Mouse (Mus musculus): ENCODE results near the gene Snrpd2. TPM values are rescaled to one million over a fixed set of nuclear protein-coding genes. Genes with fewer than 3 reads are reported as not detected.

The Snrpd2 gene
- polyA plus RNA-seq, 1 experiment from 2014 or later = 136 TPM

DNA sequence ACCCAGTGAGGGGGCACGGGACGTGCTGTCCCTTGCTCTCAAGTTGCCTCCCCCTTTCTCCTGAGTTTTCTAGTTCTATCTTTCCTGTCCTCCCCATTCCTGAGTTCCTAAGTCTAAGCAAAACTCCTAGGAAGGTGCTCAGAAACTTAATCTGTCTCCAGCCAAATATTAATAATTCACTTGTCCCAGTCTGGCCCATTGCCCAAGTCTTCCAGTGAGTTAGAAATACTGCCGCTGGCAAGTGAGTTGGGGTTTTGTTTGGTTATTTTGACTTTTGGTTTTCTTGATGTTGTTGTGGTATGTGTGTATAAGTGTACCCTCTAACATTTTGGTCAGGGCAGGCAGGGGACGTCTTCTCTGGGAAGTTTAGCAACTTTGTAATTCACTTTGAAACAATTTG lies 27.8 kb upstream of the Snrpd2 start:
- no peak overlapping the region for H3K27ac ChIP-seq (ENCODE audit: low read length)
- WGBS = 90% methylated on average over 4 of the region's 4 CpGs
- no peaks in the 10 kb centered on the region for H3K36me3 ChIP-seq (ENCODE audit: control insufficient read depth, insufficient read depth, low read length)
- no peaks in the 10 kb centered on the region for H3K9me3 ChIP-seq (replicated peaks; ENCODE audit: control insufficient read depth, low read length)
- H3K27me3 ChIP-seq (ENCODE audit: control insufficient read depth, insufficient read depth, low read length) = no peaks in the 10 kb centered on the region
- H3K4me2 ChIP-seq (ENCODE audit: low read depth, low read length) = no peak overlapping the region
- no peak overlapping the region for H3K4me3 ChIP-seq (replicated peaks; ENCODE audit: low read length)
- H3K9ac ChIP-seq (ENCODE audit: low read length) = no peak overlapping the region
- peaks cover 19% of the 10 kb centered on the region; the same call in 1 of the 2 replicates for H3K4me1 ChIP-seq (ENCODE audit: control insufficient read depth, insufficient read depth, low read length)
- ATAC-seq (ENCODE audit: insufficient read depth, low FRiP score) = no peak

DNA sequence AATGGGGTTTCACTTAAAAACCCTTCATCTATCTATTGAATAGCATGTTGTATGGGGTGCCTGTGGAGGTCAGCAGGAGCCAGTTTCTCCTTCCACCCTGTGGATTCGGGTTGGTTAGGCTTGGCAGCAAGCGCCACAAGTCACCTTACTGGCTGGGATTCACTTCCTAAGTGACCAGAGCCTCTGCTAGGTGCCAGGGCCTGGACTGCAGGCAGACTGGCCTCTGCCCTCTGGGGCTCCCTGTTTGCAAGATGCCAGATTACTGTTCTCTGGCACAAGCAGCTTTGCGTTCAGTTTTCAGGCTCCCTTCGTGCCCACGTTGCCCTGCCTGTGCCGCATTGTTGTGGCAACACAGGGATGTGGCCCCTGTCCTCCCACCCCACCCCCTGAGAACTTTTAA lies 24.8 kb upstream of the Snrpd2 start:
- Histone ChIP-seq H3K27me3 (ENCODE audit: control insufficient read depth, insufficient read depth, low read length) (no peaks in the 10 kb centered on the region), H3K9me3 (replicated peaks; ENCODE audit: control insufficient read depth, low read length) (no peaks in the 10 kb centered on the region), H3K4me3 (replicated peaks; ENCODE audit: low read length) (no peak overlapping the region), H3K36me3 (ENCODE audit: control insufficient read depth, insufficient read depth, low read length) (no peaks in the 10 kb centered on the region), H3K9ac (ENCODE audit: low read length) (no peak overlapping the region), H3K27ac (ENCODE audit: low read length) (no peak overlapping the region), H3K4me1 (ENCODE audit: control insufficient read depth, insufficient read depth, low read length) (peaks cover 13% of the 10 kb centered on the region; the same call in 1 of the 2 replicates), H3K4me2 (ENCODE audit: low read depth, low read length) (no peak overlapping the region)
- WGBS = 80% methylated on average over 6 of the region's 6 CpGs
- ATAC-seq (ENCODE audit: insufficient read depth, low FRiP score) = no peak

DNA sequence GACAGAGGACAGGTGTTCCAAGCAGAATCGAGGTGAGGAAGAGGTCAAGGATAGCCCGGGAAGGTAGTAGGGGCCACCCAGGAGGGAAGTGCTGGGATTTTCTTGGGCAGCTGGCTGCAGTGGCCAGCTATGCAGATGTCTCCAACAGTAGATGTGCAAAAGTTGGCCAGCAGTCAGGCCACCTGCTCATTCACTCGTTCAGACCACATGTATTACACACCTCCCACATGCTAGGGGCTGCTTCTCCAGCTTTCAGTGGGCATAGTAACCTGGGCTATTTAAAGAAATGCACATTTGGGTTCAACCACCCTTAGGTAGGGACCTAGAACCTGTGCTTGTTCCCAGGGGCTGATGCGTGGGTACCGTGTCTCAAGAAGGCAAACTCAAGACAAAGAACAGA lies 21.8 kb upstream of the Snrpd2 start:
- Histone ChIP-seq H3K9me3 (replicated peaks; ENCODE audit: control insufficient read depth, low read length) (no peaks in the 10 kb centered on the region), H3K9ac (ENCODE audit: low read length) (no peak overlapping the region), H3K36me3 (ENCODE audit: control insufficient read depth, insufficient read depth, low read length) (no peaks in the 10 kb centered on the region), H3K4me2 (ENCODE audit: low read depth, low read length) (no peak overlapping the region), H3K27ac (ENCODE audit: low read length) (no peak overlapping the region), H3K4me1 (ENCODE audit: control insufficient read depth, insufficient read depth, low read length) (peaks cover 10% of the 10 kb centered on the region), H3K27me3 (ENCODE audit: control insufficient read depth, insufficient read depth, low read length) (no peaks in the 10 kb centered on the region), H3K4me3 (replicated peaks; ENCODE audit: low read length) (no peak overlapping the region)
- WGBS = 77% methylated on average over 5 of the region's 5 CpGs
- ATAC-seq (ENCODE audit: insufficient read depth, low FRiP score) = no peak

DNA sequence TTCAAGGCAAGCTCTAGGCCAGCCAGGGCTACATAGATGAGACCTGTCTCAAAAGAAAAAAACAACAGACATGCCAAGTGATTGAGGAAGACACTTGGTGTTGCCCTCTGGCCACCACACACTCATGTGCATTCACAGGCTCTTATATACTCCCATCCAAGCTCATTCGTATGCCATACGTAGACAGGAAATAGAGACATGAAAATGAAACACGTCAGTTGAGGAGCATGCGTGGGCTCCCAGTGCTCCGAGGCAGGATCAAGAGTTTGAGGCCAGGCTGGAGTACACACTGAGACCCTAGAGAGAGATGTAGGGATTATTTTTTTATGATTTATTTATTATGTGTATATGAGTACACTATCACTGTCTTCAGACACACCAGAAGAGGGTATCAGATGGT lies 20.1 kb upstream of the Snrpd2 start:
- no peak overlapping the region for H3K4me2 ChIP-seq (ENCODE audit: low read depth, low read length)
- H3K27ac ChIP-seq (ENCODE audit: low read length) = no peak overlapping the region
- H3K4me3 ChIP-seq (replicated peaks; ENCODE audit: low read length) = no peak overlapping the region
- H3K36me3 ChIP-seq (ENCODE audit: control insufficient read depth, insufficient read depth, low read length) = no peaks in the 10 kb centered on the region
- H3K4me1 ChIP-seq (ENCODE audit: control insufficient read depth, insufficient read depth, low read length) = peaks cover 10% of the 10 kb centered on the region
- 92% methylated on average over 5 of the region's 5 CpGs for WGBS
- H3K27me3 ChIP-seq (ENCODE audit: control insufficient read depth, insufficient read depth, low read length) = no peaks in the 10 kb centered on the region
- H3K9me3 ChIP-seq (replicated peaks; ENCODE audit: control insufficient read depth, low read length) = no peaks in the 10 kb centered on the region
- ATAC-seq (ENCODE audit: insufficient read depth, low FRiP score) = no peak
- H3K9ac ChIP-seq (ENCODE audit: low read length) = no peak overlapping the region

DNA sequence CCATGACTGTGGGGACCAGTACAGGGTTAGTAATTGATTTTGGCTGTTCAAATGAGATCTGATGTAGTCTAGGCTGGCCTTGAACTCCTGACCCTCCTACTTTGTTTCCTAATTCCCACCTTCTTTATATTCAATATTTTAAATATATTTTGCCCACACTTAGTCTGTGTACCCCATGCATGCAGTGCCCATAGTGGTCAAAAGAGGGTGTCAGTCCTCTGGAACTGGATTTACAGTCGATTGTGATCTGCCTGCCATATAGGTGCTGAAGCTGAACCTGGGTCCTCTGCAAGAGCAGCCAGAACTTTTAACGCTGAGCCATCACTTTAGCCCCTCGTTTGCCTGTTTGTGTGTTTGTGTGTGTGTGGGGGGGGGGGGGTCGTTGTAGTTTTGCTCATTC lies 18.9 kb upstream of the Snrpd2 start:
- ATAC-seq (ENCODE audit: insufficient read depth, low FRiP score) = no peak
- H3K4me2 ChIP-seq (ENCODE audit: low read depth, low read length) = peak overlapping the region; percentile 56
- peak overlapping the region; percentile 91 for H3K27ac ChIP-seq (ENCODE audit: low read length)
- H3K9ac ChIP-seq (ENCODE audit: low read length) = peak overlapping the region; percentile 65; the same call in 1 of the 2 replicates
- H3K27me3 ChIP-seq (ENCODE audit: control insufficient read depth, insufficient read depth, low read length) = no peaks in the 10 kb centered on the region
- H3K4me1 ChIP-seq (ENCODE audit: control insufficient read depth, insufficient read depth, low read length) = peaks cover 10% of the 10 kb centered on the region
- H3K4me3 ChIP-seq (replicated peaks; ENCODE audit: low read length) = peak overlapping the region; percentile 46
- no peaks in the 10 kb centered on the region; the same call in 1 of the 2 replicates for H3K36me3 ChIP-seq (ENCODE audit: control insufficient read depth, insufficient read depth, low read length)
- no peaks in the 10 kb centered on the region for H3K9me3 ChIP-seq (replicated peaks; ENCODE audit: control insufficient read depth, low read length)
- WGBS = 35% methylated on average over 4 of the region's 4 CpGs

DNA sequence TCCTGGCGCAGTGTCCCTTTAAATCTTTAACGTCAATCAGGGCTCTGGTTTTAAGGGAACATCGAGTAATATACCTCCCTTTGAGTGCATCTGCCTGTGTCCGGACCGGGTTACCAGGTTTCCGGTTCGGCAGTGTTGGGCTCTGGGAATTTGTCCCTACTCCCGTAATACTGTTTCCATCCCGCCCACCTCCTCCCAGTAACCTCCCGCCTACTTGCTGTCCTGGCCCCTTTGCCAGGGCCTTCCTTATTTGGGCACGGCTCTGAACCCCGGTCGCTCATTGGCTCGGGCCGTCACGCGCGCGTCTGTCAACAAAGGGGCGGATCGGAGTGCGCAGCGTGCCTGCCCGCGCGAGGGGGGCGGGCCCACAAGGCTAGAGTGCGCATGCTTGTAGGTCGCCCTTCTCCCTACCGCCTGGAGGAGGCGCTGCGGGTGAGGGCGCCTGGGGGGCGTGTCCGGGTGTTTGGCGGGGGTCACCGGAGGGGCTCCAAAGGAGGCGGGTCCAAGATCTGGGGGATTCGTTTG lies 18.1 kb upstream of the Snrpd2 start:
- under 1% methylated on average over 39 of the region's 39 CpGs for WGBS
- H3K9me3 ChIP-seq (replicated peaks; ENCODE audit: control insufficient read depth, low read length) = no peaks in the 10 kb centered on the region
- peak overlapping the region; percentile 91 for H3K27ac ChIP-seq (ENCODE audit: low read length)
- H3K4me3 ChIP-seq (replicated peaks; ENCODE audit: low read length) = peak overlapping the region; percentile 46
- ATAC-seq (ENCODE audit: insufficient read depth, low FRiP score) = peak; percentile 99
- H3K4me1 ChIP-seq (ENCODE audit: control insufficient read depth, insufficient read depth, low read length) = peaks cover 10% of the 10 kb centered on the region
- peak overlapping the region; percentile 56 for H3K4me2 ChIP-seq (ENCODE audit: low read depth, low read length)
- peak overlapping the region; percentile 65 for H3K9ac ChIP-seq (ENCODE audit: low read length)
- peaks cover 4% of the 10 kb centered on the region for H3K36me3 ChIP-seq (ENCODE audit: control insufficient read depth, insufficient read depth, low read length)
- no peaks in the 10 kb centered on the region for H3K27me3 ChIP-seq (ENCODE audit: control insufficient read depth, insufficient read depth, low read length)

DNA sequence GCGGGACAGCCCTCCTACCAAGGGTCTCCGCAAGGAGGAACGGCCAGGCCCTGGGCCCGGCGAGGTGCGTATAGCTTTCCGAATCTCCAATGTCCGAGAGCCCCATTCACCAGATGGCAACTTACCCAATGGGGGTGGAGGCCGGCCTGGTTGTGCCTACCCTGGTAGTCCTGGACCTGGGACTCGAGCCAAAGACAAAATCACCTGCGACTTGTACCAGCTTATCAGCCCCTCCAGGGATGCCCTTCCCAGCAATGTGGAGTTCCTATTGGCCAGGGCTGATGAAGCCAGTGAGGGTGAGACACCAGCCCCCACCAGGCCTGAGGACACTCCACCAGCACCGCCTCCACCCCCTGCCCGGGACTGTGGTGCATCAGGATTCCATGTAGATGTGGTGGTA lies 13.4 kb upstream of the Snrpd2 start:
- Histone ChIP-seq H3K9me3 (replicated peaks; ENCODE audit: control insufficient read depth, low read length) (no peaks in the 10 kb centered on the region), H3K4me3 (replicated peaks; ENCODE audit: low read length) (no peak overlapping the region), H3K9ac (ENCODE audit: low read length) (no peak overlapping the region), H3K36me3 (ENCODE audit: control insufficient read depth, insufficient read depth, low read length) (peaks cover 26% of the 10 kb centered on the region), H3K27me3 (ENCODE audit: control insufficient read depth, insufficient read depth, low read length) (no peaks in the 10 kb centered on the region), H3K4me2 (ENCODE audit: low read depth, low read length) (no peak overlapping the region), H3K4me1 (ENCODE audit: control insufficient read depth, insufficient read depth, low read length) (peaks cover 4% of the 10 kb centered on the region; the same call in 1 of the 2 replicates), H3K27ac (ENCODE audit: low read length) (no peak overlapping the region)
- WGBS = 95% methylated on average over 13 of the region's 13 CpGs
- no peak for ATAC-seq (ENCODE audit: insufficient read depth, low FRiP score)

DNA sequence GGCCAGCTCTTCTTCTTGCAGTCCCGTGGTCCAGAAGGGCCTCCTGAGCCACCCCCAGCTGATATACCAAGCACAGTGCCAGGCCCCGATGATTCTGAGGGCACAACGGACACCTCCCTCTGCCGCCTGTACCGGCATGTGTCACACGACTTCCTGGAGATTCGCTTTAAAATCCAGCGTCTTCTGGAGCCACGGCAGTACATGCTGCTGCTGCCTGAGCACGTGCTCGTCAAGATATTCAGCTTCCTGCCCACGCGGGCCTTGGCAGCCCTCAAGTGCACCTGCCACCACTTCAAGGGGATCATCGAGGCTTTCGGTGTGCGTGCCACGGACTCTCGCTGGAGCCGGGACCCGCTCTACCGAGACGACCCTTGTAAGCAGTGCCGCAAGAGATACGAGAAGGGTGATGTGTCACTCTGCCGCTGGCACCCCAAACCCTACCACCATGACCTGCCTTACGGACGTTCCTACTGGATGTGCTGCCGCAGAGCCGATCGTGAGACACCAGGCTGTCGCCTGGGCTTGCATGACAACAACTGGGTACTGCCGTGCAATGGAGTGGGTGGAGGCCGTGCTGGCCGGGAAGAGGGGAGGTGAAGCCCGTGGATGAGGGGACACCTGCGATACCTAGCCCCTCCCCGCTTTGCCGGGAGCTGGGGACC lies 12.7 kb upstream of the Snrpd2 start:
- no peak overlapping the region for H3K27ac ChIP-seq (ENCODE audit: low read length)
- 91% methylated on average over 38 of the region's 38 CpGs for WGBS
- no peak overlapping the region for H3K4me3 ChIP-seq (replicated peaks; ENCODE audit: low read length)
- peaks cover 26% of the 10 kb centered on the region for H3K36me3 ChIP-seq (ENCODE audit: control insufficient read depth, insufficient read depth, low read length)
- H3K27me3 ChIP-seq (ENCODE audit: control insufficient read depth, insufficient read depth, low read length) = no peaks in the 10 kb centered on the region
- H3K4me2 ChIP-seq (ENCODE audit: low read depth, low read length) = no peak overlapping the region
- H3K9ac ChIP-seq (ENCODE audit: low read length) = no peak overlapping the region
- peaks cover 3% of the 10 kb centered on the region; the same call in 1 of the 2 replicates for H3K4me1 ChIP-seq (ENCODE audit: control insufficient read depth, insufficient read depth, low read length)
- H3K9me3 ChIP-seq (replicated peaks; ENCODE audit: control insufficient read depth, low read length) = no peaks in the 10 kb centered on the region
- no peak for ATAC-seq (ENCODE audit: insufficient read depth, low FRiP score)

DNA sequence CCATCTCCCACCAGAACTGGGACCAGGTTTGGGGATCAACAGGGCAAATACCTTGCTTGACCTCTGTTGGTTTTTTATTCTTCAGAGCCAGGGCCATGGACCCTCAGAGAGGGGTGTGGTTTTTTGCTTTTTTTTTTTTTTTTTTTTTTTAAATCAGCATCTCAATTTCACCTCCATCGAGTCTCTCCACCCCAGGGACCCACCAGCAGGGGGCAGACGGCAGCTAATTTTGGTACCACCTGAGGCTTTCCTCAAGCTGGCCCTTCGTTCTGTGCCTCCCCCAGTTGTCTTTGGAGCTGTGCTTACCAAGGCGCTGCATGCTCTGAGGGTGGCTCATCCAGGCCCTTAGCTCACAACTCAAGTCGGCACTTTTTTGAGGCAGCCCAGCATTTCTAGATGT lies 12.1 kb upstream of the Snrpd2 start:
- Histone ChIP-seq H3K9ac (ENCODE audit: low read length) (no peak overlapping the region), H3K27me3 (ENCODE audit: control insufficient read depth, insufficient read depth, low read length) (no peaks in the 10 kb centered on the region), H3K27ac (ENCODE audit: low read length) (no peak overlapping the region), H3K9me3 (replicated peaks; ENCODE audit: control insufficient read depth, low read length) (no peaks in the 10 kb centered on the region), H3K4me1 (ENCODE audit: control insufficient read depth, insufficient read depth, low read length) (no peaks in the 10 kb centered on the region), H3K36me3 (ENCODE audit: control insufficient read depth, insufficient read depth, low read length) (peaks cover 26% of the 10 kb centered on the region), H3K4me2 (ENCODE audit: low read depth, low read length) (no peak overlapping the region), H3K4me3 (replicated peaks; ENCODE audit: low read length) (no peak overlapping the region)
- no peak for ATAC-seq (ENCODE audit: insufficient read depth, low FRiP score)
- 48% methylated on average over 5 of the region's 5 CpGs for WGBS
